Mouse (Mus musculus) liver, postnatal 0 days (tissue): ENCODE data around the gene Lrrc75a.

Source experiments
- CTCF ChIP-seq: sonication (generic); IDR thresholded peaks from 2 replicates; pipeline ENCODE4 v1.5.1; 2016; ENCODE audit warnings: antibody characterized with exemption, low read depth
- EP300 ChIP-seq: IDR thresholded peaks from 2 replicates; pipeline ENCODE4 v1.6.1; 2016; ENCODE audit warnings: antibody characterized with exemption, low read depth, mild to moderate bottlenecking

GRCm38 (mm10) chr11:62560463-62561016 is 87.8 kb downstream of the Lrrc75a start:
- TF ChIP-seq CTCF = no peak
- TF ChIP-seq EP300 = no peak
